Comparison of ENCODE assay signal across 17 mouse cellular contexts in the genomic region with DNA sequence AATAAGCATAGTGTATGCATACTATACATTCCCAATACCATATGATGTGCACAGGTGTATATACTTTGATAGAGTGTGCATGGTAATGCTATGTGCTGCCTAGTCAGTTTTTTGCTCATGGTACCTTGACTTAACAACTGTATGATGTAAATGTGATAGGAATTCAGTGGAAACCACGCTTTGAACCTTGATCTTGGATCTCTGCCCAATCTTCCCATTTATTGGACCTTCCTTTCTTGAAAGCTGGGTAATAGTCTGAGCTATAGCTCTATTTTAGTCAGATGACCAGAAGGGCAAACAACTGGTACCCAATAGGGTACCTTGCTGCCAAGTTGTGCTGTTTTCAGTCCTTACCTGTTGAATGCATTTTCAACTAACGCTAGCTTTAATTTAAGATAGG. TPM values are rescaled to one million over a fixed set of nuclear protein-coding genes. Genes with fewer than 3 reads are reported as not detected.
"Had no signal": no experiment of that assay in that cellular context is flagged by ENCODE, and none has a peak within 500 bp of the region (broad histone marks: within the 10 kb centered on the region; RNA-seq: fewer than 3 reads in every experiment).

No protein-coding gene starts in this region.

- H3K4me3 ChIP-seq: midbrain, embryonic 10.5 days; midbrain, embryonic 12.5 days; myocyte; neural tube, embryonic 13.5 days; neural tube, embryonic 15.5 days; stomach, embryonic 15.5 days had no signal

- DNase-seq: lung, adult 18-20 months; lung, embryonic 14.5 days; lung, postnatal 10 days; lung, postnatal 4 days; midbrain, embryonic 14.5 days; right cerebral cortex, postnatal 14 days; thymus, adult 2 months; thymus, postnatal 25 days; thymus, postnatal 4 days had no signal

- H3K27ac ChIP-seq: midbrain, embryonic 10.5 days; midbrain, embryonic 12.5 days; neural tube, embryonic 13.5 days; neural tube, embryonic 15.5 days; stomach, embryonic 15.5 days; stomach, postnatal 0 days had no signal

RNA-seq across cellular contexts. Expression of gene Rasgrp3, which starts 31.8 kb away (rescaled TPM):
- total RNA-seq: megakaryocyte-erythroid progenitor cell, adult 5-6 weeks had no signal
